Comparison of ENCODE assay signal across 27 mouse cellular contexts in genomic region chr12:35284345-35284744, GRCm38 (mm10).
DNase-seq lines count a peak whose midpoint lies in the region; ATAC-seq and TF ChIP-seq lines count a peak whose summit lies in the region.
"Had no signal": no experiment of that assay in that cellular context is flagged by ENCODE, and none has a peak within 500 bp of the region (broad histone marks: within the 10 kb centered on the region; RNA-seq: fewer than 3 reads in every experiment).

No protein-coding gene starts in this region.

- TF ChIP-seq POLR2A in liver, adult 2 months (IDR thresholded peaks at IDR 0.05; ENCODE audit: extremely low read depth, insufficient read depth, low read length) = no peak

- no peaks in the 10 kb centered on the region for H3K79me2 ChIP-seq in liver, adult 2 months (ENCODE audit: control insufficient read depth, insufficient read depth, low read length)

- peak; percentile 99 for DNase-seq in liver, adult 2 months (ENCODE audit: extremely low read depth, low read depth, low spot score)
- DNase-seq in liver, embryonic 11.5 days (ENCODE audit: low spot score) = no peak
- peak; percentile 8 for DNase-seq in testis, postnatal 14 days (ENCODE audit: low spot score)
- no peak for DNase-seq in testis, postnatal 10 days (ENCODE audit: low spot score)
- DNase-seq in lung, postnatal 25 days (ENCODE audit: low spot score) = peak; percentile 40
- DNase-seq in yolk sac, embryonic 10.5 days (ENCODE audit: low spot score) = no peak
- DNase-seq: B cell, adult 2 months; cerebellum, adult 18-20 months; cerebellum, postnatal 14 days; gastrocnemius, postnatal 10 days; heart, postnatal 14 days; liver, embryonic 13.5 days; right cerebral cortex, postnatal 4 days; thymus, adult 18-20 months; thymus, postnatal 25 days had no signal

- no peak overlapping the region for H3K9ac ChIP-seq in liver, adult 2 months (ENCODE audit: low read depth, low read length)
- no peak overlapping the region for H3K9ac ChIP-seq in liver, embryonic 11.5 days (ENCODE audit: low read depth, low read length)
- no peak overlapping the region for H3K9ac ChIP-seq in kidney, embryonic 15.5 days
- H3K9ac ChIP-seq: embryonic facial prominence, embryonic 15.5 days; forebrain, embryonic 13.5 days; hindbrain, embryonic 15.5 days; limb, embryonic 12.5 days; liver, embryonic 13.5 days; midbrain, embryonic 13.5 days; neural tube, embryonic 13.5 days had no signal

- TF ChIP-seq CTCF in liver, adult 2 months (IDR thresholded peaks at IDR 0.05; ENCODE audit: low read depth, low read length) = no peak

- no peak for ATAC-seq in liver, embryonic 11.5 days (replicated peaks; ENCODE audit: low FRiP score)
- ATAC-seq in kidney, embryonic 15.5 days (replicated peaks; ENCODE audit: low FRiP score) = no peak
- ATAC-seq: forebrain, embryonic 13.5 days; intestine, postnatal 0 days; midbrain, embryonic 13.5 days had no signal

- H3K9me3 ChIP-seq in liver, embryonic 11.5 days (ENCODE audit: control insufficient read depth, low read length) = no peaks in the 10 kb centered on the region
- H3K9me3 ChIP-seq in kidney, embryonic 15.5 days (replicated peaks) = no peaks in the 10 kb centered on the region
- H3K9me3 ChIP-seq: embryonic facial prominence, embryonic 15.5 days; forebrain, embryonic 13.5 days; hindbrain, embryonic 10.5 days; hindbrain, embryonic 15.5 days; limb, embryonic 12.5 days; liver, embryonic 13.5 days; midbrain, embryonic 13.5 days; neural tube, embryonic 13.5 days had no signal

- no peaks in the 10 kb centered on the region for H3K27me3 ChIP-seq in liver, adult 2 months (ENCODE audit: control insufficient read depth, insufficient read depth, low read length)
- no peaks in the 10 kb centered on the region for H3K27me3 ChIP-seq in liver, embryonic 11.5 days (replicated peaks; ENCODE audit: control insufficient read depth, insufficient read depth, low read length)
- no peaks in the 10 kb centered on the region for H3K27me3 ChIP-seq in kidney, embryonic 15.5 days
- H3K27me3 ChIP-seq: embryonic facial prominence, embryonic 15.5 days; forebrain, embryonic 13.5 days; hindbrain, embryonic 15.5 days; limb, embryonic 12.5 days; liver, embryonic 13.5 days; midbrain, embryonic 13.5 days; neural tube, embryonic 13.5 days had no signal

- H3K4me2 ChIP-seq in liver, embryonic 11.5 days = no peak overlapping the region
- no peak overlapping the region for H3K4me2 ChIP-seq in kidney, embryonic 15.5 days
- H3K4me2 ChIP-seq: embryonic facial prominence, embryonic 15.5 days; forebrain, embryonic 13.5 days; hindbrain, embryonic 15.5 days; limb, embryonic 12.5 days; liver, embryonic 13.5 days; midbrain, embryonic 13.5 days; neural tube, embryonic 13.5 days had no signal

- peaks cover 17% of the 10 kb centered on the region; the same call in 1 of the 2 replicates for H3K4me1 ChIP-seq in liver, adult 2 months (ENCODE audit: control insufficient read depth, insufficient read depth, low read length)
- H3K4me1 ChIP-seq in liver, embryonic 11.5 days (replicated peaks; ENCODE audit: control insufficient read depth, insufficient read depth, low read length) = no peaks in the 10 kb centered on the region
- H3K4me1 ChIP-seq in kidney, embryonic 15.5 days = no peaks in the 10 kb centered on the region
- H3K4me1 ChIP-seq: forebrain, embryonic 13.5 days; hindbrain, embryonic 10.5 days; hindbrain, embryonic 15.5 days; liver, embryonic 13.5 days; midbrain, embryonic 13.5 days; neural tube, embryonic 13.5 days had no signal

- peak overlapping the region; percentile 66 for H3K27ac ChIP-seq in liver, adult 2 months (replicated peaks; ENCODE audit: insufficient read depth, low read depth, low read length)
- no peak overlapping the region for H3K27ac ChIP-seq in liver, embryonic 11.5 days (ENCODE audit: low read depth, low read length)
- H3K27ac ChIP-seq in kidney, embryonic 15.5 days = no peak overlapping the region
- H3K27ac ChIP-seq: embryonic facial prominence, embryonic 15.5 days; forebrain, embryonic 13.5 days; hindbrain, embryonic 10.5 days; hindbrain, embryonic 15.5 days; layer of hippocampus, adult 2 months; left cerebral cortex, adult 2 months; limb, embryonic 12.5 days; liver, embryonic 13.5 days; macrophage; midbrain, embryonic 13.5 days; neural tube, embryonic 13.5 days had no signal

- no peaks in the 10 kb centered on the region for H3K36me3 ChIP-seq in liver, adult 2 months (ENCODE audit: control insufficient read depth, insufficient read depth, low read length)
- H3K36me3 ChIP-seq in liver, embryonic 11.5 days (ENCODE audit: control insufficient read depth, insufficient read depth, low read length) = no peaks in the 10 kb centered on the region
- no peaks in the 10 kb centered on the region for H3K36me3 ChIP-seq in kidney, embryonic 15.5 days
- H3K36me3 ChIP-seq: embryonic facial prominence, embryonic 15.5 days; hindbrain, embryonic 10.5 days; hindbrain, embryonic 15.5 days; limb, embryonic 12.5 days; liver, embryonic 13.5 days; midbrain, embryonic 13.5 days; neural tube, embryonic 13.5 days had no signal

- no peak overlapping the region for H3K4me3 ChIP-seq in liver, adult 2 months (ENCODE audit: insufficient read depth, low read depth, low read length)
- H3K4me3 ChIP-seq in liver, embryonic 11.5 days (ENCODE audit: low read depth, low read length) = no peak overlapping the region
- H3K4me3 ChIP-seq in kidney, embryonic 15.5 days (replicated peaks) = no peak overlapping the region
- H3K4me3 ChIP-seq: embryonic facial prominence, embryonic 15.5 days; forebrain, embryonic 13.5 days; hindbrain, embryonic 10.5 days; hindbrain, embryonic 15.5 days; layer of hippocampus, adult 2 months; left cerebral cortex, adult 2 months; limb, embryonic 12.5 days; liver, embryonic 13.5 days; midbrain, embryonic 13.5 days; neural tube, embryonic 13.5 days had no signal

- WGBS in liver, adult 2 months = 22% methylated on average over 2 of the region's 2 CpGs
- 67% methylated on average over 2 of the region's 2 CpGs for WGBS in liver, embryonic 11.5 days
- WGBS in kidney, embryonic 15.5 days = 72% methylated on average over 2 of the region's 2 CpGs

Comparison
In these comparisons a context has a peak if more than half of its experiments do, and no peak if none do; other contexts are left out.
1. DNase-seq: peak in liver, adult 2 months (single experiment), testis, postnatal 14 days (single experiment) and lung, postnatal 25 days (single experiment); none in liver, embryonic 11.5 days (single experiment), testis, postnatal 10 days (single experiment) and yolk sac, embryonic 10.5 days (single experiment).